Mouse (Mus musculus) E14TG2a.4 (cell line): Measurements from ENCODE around the gene 4930415O20Rik.

Experiments
- CTCF ChIP-seq: conservative IDR thresholded peaks from 2 replicates; pipeline ENCODE4 v1.5.1; 2014; ENCODE audit warnings: low read length
- POU5F1 ChIP-seq: IDR thresholded peaks from 2 replicates; pipeline ENCODE4 v1.6.1; 2014; ENCODE audit warnings: low read length, borderline replicate concordance

GRCm38 (mm10) chr15:98626487-98627212 is 55.8 kb downstream of the 4930415O20Rik start:
- TF ChIP-seq CTCF (no peak; the same call in none of the 2 replicates), POU5F1 (no peak)
